ENCODE assay signal across 21 mouse cellular contexts in genomic region chr11:6169041-6169663, GRCm38 (mm10). TPM values are rescaled to one million over a fixed set of nuclear protein-coding genes. Genes with fewer than 3 reads are reported as not detected.
DNase-seq lines count a peak whose midpoint lies in the region; ATAC-seq and TF ChIP-seq lines count a peak whose summit lies in the region.
"Had no signal": no experiment of that assay in that cellular context is flagged by ENCODE, and none has a peak within 500 bp of the region (broad histone marks: within the 10 kb centered on the region; RNA-seq: fewer than 3 reads in every experiment).

No protein-coding gene starts in this region.

- 87% methylated on average over 2 of the region's 2 CpGs for WGBS in limb, embryonic 14.5 days
- WGBS in limb, embryonic 10.5 days = 90% methylated on average over 2 of the region's 2 CpGs
- WGBS in embryonic facial prominence, embryonic 14.5 days = 80% methylated on average over 2 of the region's 2 CpGs

- TF ChIP-seq POLR2A in limb, embryonic 14.5 days (IDR thresholded peaks at IDR 0.05; ENCODE audit: borderline replicate concordance, extremely low read depth, insufficient read depth, insufficient read length) = no peak

- H3K27me3 ChIP-seq in limb, embryonic 14.5 days (ENCODE audit: control insufficient read depth, insufficient read depth, low read length) = no peaks in the 10 kb centered on the region
- no peaks in the 10 kb centered on the region for H3K27me3 ChIP-seq in limb, embryonic 10.5 days (ENCODE audit: low read depth, poor library complexity, severe bottlenecking)
- no peaks in the 10 kb centered on the region for H3K27me3 ChIP-seq in embryonic facial prominence, embryonic 14.5 days (replicated peaks; ENCODE audit: control insufficient read depth, insufficient read depth, low read length)
- H3K27me3 ChIP-seq in splenic B cell, adult 2 months (ENCODE audit: control insufficient read depth, insufficient read depth, low read length, poor library complexity, severe bottlenecking) = no peaks in the 10 kb centered on the region
- H3K27me3 ChIP-seq: heart, embryonic 15.5 days had no signal

- no peak overlapping the region for H3K9ac ChIP-seq in limb, embryonic 14.5 days (ENCODE audit: low read depth, low read length, severe bottlenecking)
- H3K9ac ChIP-seq in embryonic facial prominence, embryonic 14.5 days (ENCODE audit: low read depth, low read length) = no peak overlapping the region
- H3K9ac ChIP-seq: heart, embryonic 15.5 days; liver, embryonic 14.5 days had no signal

- H3K4me2 ChIP-seq in limb, embryonic 14.5 days (replicated peaks; ENCODE audit: low read depth, low read length, severe bottlenecking) = no peak overlapping the region
- H3K4me2 ChIP-seq in embryonic facial prominence, embryonic 14.5 days (ENCODE audit: low read depth, low read length) = no peak overlapping the region
- H3K4me2 ChIP-seq: heart, embryonic 15.5 days had no signal

- H3K36me3 ChIP-seq in limb, embryonic 14.5 days (ENCODE audit: control insufficient read depth, insufficient read depth, low read length) = no peaks in the 10 kb centered on the region
- 0 out of 2 replicates have a peak, but pooled peaks cover 12% of the 10 kb centered on the region for H3K36me3 ChIP-seq in limb, embryonic 10.5 days
- H3K36me3 ChIP-seq in embryonic facial prominence, embryonic 14.5 days (ENCODE audit: control insufficient read depth, insufficient read depth, low read length) = no peaks in the 10 kb centered on the region
- no peaks in the 10 kb centered on the region for H3K36me3 ChIP-seq in splenic B cell, adult 2 months (ENCODE audit: control insufficient read depth, insufficient read depth, low read length, poor library complexity, severe bottlenecking)
- H3K36me3 ChIP-seq: heart, embryonic 15.5 days had no signal

- H3K4me3 ChIP-seq in limb, embryonic 14.5 days (replicated peaks; ENCODE audit: low read length) = no peak overlapping the region
- H3K4me3 ChIP-seq in limb, embryonic 10.5 days = no peak overlapping the region
- no peak overlapping the region for H3K4me3 ChIP-seq in embryonic facial prominence, embryonic 14.5 days (ENCODE audit: low read depth, low read length)
- H3K4me3 ChIP-seq: heart, embryonic 15.5 days had no signal

- peak; percentile 56 for DNase-seq in limb, embryonic 14.5 days (ENCODE audit: low spot score)
- DNase-seq in limb, embryonic 10.5 days (ENCODE audit: low spot score) = no peak
- DNase-seq in Muller cell, postnatal 12 days (ENCODE audit: inconsistent ontology term) = peak; percentile 5
- peak; percentile 37 for DNase-seq in embryonic facial prominence, embryonic 14.5 days (ENCODE audit: low spot score)
- DNase-seq in splenic B cell, adult 2 months (ENCODE audit: low read depth, low spot score) = peak; percentile 38
- DNase-seq in spleen, postnatal 4 days (ENCODE audit: low spot score in 2 of 2) = no peak
- no peak for DNase-seq in spleen, postnatal 14 days (ENCODE audit: low spot score in 2 of 2)
- DNase-seq: adrenal gland, postnatal 25 days; cerebellum, adult 11-12 months; layer of hippocampus, postnatal 36 days; left cerebral cortex, postnatal 4 days; retina, postnatal 1 day; right cerebral cortex, postnatal 4 days; thymus, postnatal 25 days had no signal

- no peak for ATAC-seq in limb, embryonic 14.5 days (ENCODE audit: low FRiP score, low read depth)
- no peak for ATAC-seq in embryonic facial prominence, embryonic 14.5 days (ENCODE audit: low read depth)
- ATAC-seq: CD4-positive, CD25-positive, alpha-beta regulatory T cell, adult 4 months; forebrain, embryonic 16.5 days; hindbrain, embryonic 16.5 days; intestine, embryonic 16.5 days had no signal

- no peaks in the 10 kb centered on the region for H3K4me1 ChIP-seq in limb, embryonic 14.5 days (ENCODE audit: control insufficient read depth, insufficient read depth, low read length)
- H3K4me1 ChIP-seq in limb, embryonic 10.5 days = no peaks in the 10 kb centered on the region
- no peaks in the 10 kb centered on the region for H3K4me1 ChIP-seq in embryonic facial prominence, embryonic 14.5 days (ENCODE audit: control insufficient read depth, insufficient read depth, low read length)

- H3K27ac ChIP-seq in limb, embryonic 14.5 days (replicated peaks; ENCODE audit: low read depth, low read length) = no peak overlapping the region
- no peak overlapping the region for H3K27ac ChIP-seq in limb, embryonic 10.5 days
- H3K27ac ChIP-seq in embryonic facial prominence, embryonic 14.5 days (replicated peaks; ENCODE audit: low read depth, low read length) = 0 out of 2 replicates have a peak overlapping the region, but pooled peaks have one; percentile 29
- H3K27ac ChIP-seq: heart, embryonic 15.5 days; liver, embryonic 14.5 days had no signal

- no peaks in the 10 kb centered on the region for H3K9me3 ChIP-seq in limb, embryonic 14.5 days (ENCODE audit: control insufficient read depth, low read length)
- no peaks in the 10 kb centered on the region for H3K9me3 ChIP-seq in limb, embryonic 10.5 days (replicated peaks)
- no peaks in the 10 kb centered on the region for H3K9me3 ChIP-seq in embryonic facial prominence, embryonic 14.5 days (ENCODE audit: control insufficient read depth, low read length)
- H3K9me3 ChIP-seq: G1E; heart, embryonic 15.5 days had no signal

RNA-seq across cellular contexts. Expression of gene A730071L15Rik, which starts 30.7 kb away (rescaled TPM):
- 0.23 and 0.30 TPM in 2 replicates for polyA plus RNA-seq in limb, embryonic 14.5 days (2012; rRNA removed)
- 0.48 and 0.76 TPM in 2 replicates for polyA plus RNA-seq in limb, embryonic 14.5 days (2014; fragmentation: Nextera tagmentation; extraction: Ambion mirVana)
- 0.29 and 0.53 TPM in 2 replicates for polyA plus RNA-seq in limb, embryonic 10.5 days (2016; fragmentation: Nextera tagmentation; extraction: Ambion mirVana)
- 0.26 and 0.33 TPM in 2 replicates for polyA plus RNA-seq in embryonic facial prominence, embryonic 14.5 days (2014; fragmentation: Nextera tagmentation; extraction: Ambion mirVana)
- polyA plus RNA-seq: G1E had no signal

RNA-seq across cellular contexts. Expression of gene Nudcd3, which starts 31.1 kb away (rescaled TPM):
- 45.9 and 51.6 TPM in 2 replicates for polyA plus RNA-seq in limb, embryonic 14.5 days (2012; rRNA removed)
- 32.1 and 38.5 TPM in 2 replicates for polyA plus RNA-seq in limb, embryonic 14.5 days (2014; fragmentation: Nextera tagmentation; extraction: Ambion mirVana)
- 52.2 and 55.3 TPM in 2 replicates for polyA plus RNA-seq in limb, embryonic 10.5 days (2016; fragmentation: Nextera tagmentation; extraction: Ambion mirVana)
- polyA plus RNA-seq in embryonic facial prominence, embryonic 14.5 days (2014; fragmentation: Nextera tagmentation; extraction: Ambion mirVana) = 31.5 and 36.0 TPM in 2 replicates

Comparison
In these comparisons a context has a peak if more than half of its experiments do, and no peak if none do; other contexts are left out.
1. DNase-seq: peak in limb, embryonic 14.5 days (single experiment), Muller cell, postnatal 12 days (single experiment), embryonic facial prominence, embryonic 14.5 days (single experiment) and splenic B cell, adult 2 months (single experiment); none in limb, embryonic 10.5 days (single experiment), spleen, postnatal 4 days (0 of 2) and spleen, postnatal 14 days (0 of 2).